In genomic region chrX:73654177-73654576, GRCm38 (mm10) we compare ENCODE assay signal across 8 mouse cellular contexts. TPM values are rescaled to one million over a fixed set of nuclear protein-coding genes. Genes with fewer than 3 reads are reported as not detected.
DNase-seq lines count a peak whose midpoint lies in the region; ATAC-seq and TF ChIP-seq lines count a peak whose summit lies in the region.

No protein-coding gene starts in this region.

- H3K9ac ChIP-seq in heart, adult 2 months (ENCODE audit: low read depth, low read length): no peak overlapping the region
- H3K9ac ChIP-seq in embryonic facial prominence, embryonic 14.5 days (ENCODE audit: low read depth, low read length): no peak overlapping the region
- no peak overlapping the region for H3K9ac ChIP-seq in hindbrain, embryonic 13.5 days
- no peak overlapping the region for H3K9ac ChIP-seq in midbrain, embryonic 13.5 days (replicated peaks)
- no peak overlapping the region for H3K9ac ChIP-seq in stomach, postnatal 0 days (ENCODE audit: low read length)

- intact Hi-C loops in heart, adult 2 months (cut with DNase I): loop anchor here (1.0 to 5.0 kb wide), 4 partner anchors 62 to 202 kb away; no protein-coding TSS in a partner anchor
- intact Hi-C loops in heart, postnatal 25 days (cut with DNase I): loop anchor here (1.0 to 10.0 kb wide), 2 partner anchors 83 to 199 kb away; partner anchors contain the start of gene Haus7
- intact Hi-C loops in left cerebral cortex, postnatal 4 days (cut with DNase I): no loop called here

- ATAC-seq in embryonic facial prominence, embryonic 14.5 days (ENCODE audit: low read depth): peak; percentile 78
- ATAC-seq in hindbrain, embryonic 13.5 days (ENCODE audit: low FRiP score): peak; percentile 55; the same call in 1 of the 2 replicates
- peak; percentile 43; the same call in 1 of the 2 replicates for ATAC-seq in midbrain, embryonic 13.5 days
- ATAC-seq in stomach, postnatal 0 days (ENCODE audit: low FRiP score, low TSS enrichment): peak; percentile 75

- no peaks in the 10 kb centered on the region for H3K27me3 ChIP-seq in heart, adult 2 months (ENCODE audit: control insufficient read depth, insufficient read depth, low read length)
- H3K27me3 ChIP-seq in embryonic facial prominence, embryonic 14.5 days (replicated peaks; ENCODE audit: control insufficient read depth, insufficient read depth, low read length): no peaks in the 10 kb centered on the region
- H3K27me3 ChIP-seq in hindbrain, embryonic 13.5 days: no peaks in the 10 kb centered on the region
- no peaks in the 10 kb centered on the region for H3K27me3 ChIP-seq in midbrain, embryonic 13.5 days
- H3K27me3 ChIP-seq in stomach, postnatal 0 days (ENCODE audit: control insufficient read depth, insufficient read depth, low read length): no peaks in the 10 kb centered on the region

- no peak overlapping the region for H3K4me3 ChIP-seq in heart, adult 2 months
- H3K4me3 ChIP-seq in embryonic facial prominence, embryonic 14.5 days (ENCODE audit: low read depth, low read length): no peak overlapping the region
- no peak overlapping the region for H3K4me3 ChIP-seq in hindbrain, embryonic 13.5 days
- H3K4me3 ChIP-seq in midbrain, embryonic 13.5 days (replicated peaks): no peak overlapping the region
- no peak overlapping the region for H3K4me3 ChIP-seq in stomach, postnatal 0 days (ENCODE audit: low read depth, low read length)

- peak; percentile 47 to 66 for DNase-seq in heart, adult 2 months
- no peak for DNase-seq in heart, postnatal 25 days (ENCODE audit: low spot score)
- peak; percentile 61 to 78 for DNase-seq in adrenal gland, postnatal 36 days
- DNase-seq in embryonic facial prominence, embryonic 14.5 days (ENCODE audit: low spot score): peak; percentile 65
- peak; percentile 77 for DNase-seq in left cerebral cortex, postnatal 4 days
- peak; percentile 78 for DNase-seq in stomach, postnatal 0 days (ENCODE audit: low spot score)

- H3K4me1 ChIP-seq in heart, adult 2 months (ENCODE audit: control insufficient read depth, insufficient read depth, low read length): no peaks in the 10 kb centered on the region
- H3K4me1 ChIP-seq in embryonic facial prominence, embryonic 14.5 days (ENCODE audit: control insufficient read depth, insufficient read depth, low read length): no peaks in the 10 kb centered on the region
- peaks cover 10% of the 10 kb centered on the region for H3K4me1 ChIP-seq in hindbrain, embryonic 13.5 days (replicated peaks)
- H3K4me1 ChIP-seq in midbrain, embryonic 13.5 days (replicated peaks): peaks cover 11% of the 10 kb centered on the region
- no peaks in the 10 kb centered on the region for H3K4me1 ChIP-seq in stomach, postnatal 0 days (replicated peaks; ENCODE audit: control insufficient read depth, insufficient read depth)

- no peaks in the 10 kb centered on the region for H3K36me3 ChIP-seq in heart, adult 2 months (ENCODE audit: control insufficient read depth, insufficient read depth, low read length)
- no peaks in the 10 kb centered on the region for H3K36me3 ChIP-seq in embryonic facial prominence, embryonic 14.5 days (ENCODE audit: control insufficient read depth, insufficient read depth, low read length)
- peaks cover 6% of the 10 kb centered on the region; the same call in 1 of the 2 replicates for H3K36me3 ChIP-seq in hindbrain, embryonic 13.5 days
- no peaks in the 10 kb centered on the region for H3K36me3 ChIP-seq in midbrain, embryonic 13.5 days
- no peaks in the 10 kb centered on the region for H3K36me3 ChIP-seq in stomach, postnatal 0 days (ENCODE audit: control insufficient read depth, insufficient read depth, low read length)

- peak; percentile 91 for TF ChIP-seq CTCF in heart, adult 2 months (IDR thresholded peaks at IDR 0.05)
- TF ChIP-seq CTCF in stomach, postnatal 0 days (IDR thresholded peaks at IDR 0.05; ENCODE audit: low read depth): peak; percentile 93

- H3K9me3 ChIP-seq in embryonic facial prominence, embryonic 14.5 days (ENCODE audit: control insufficient read depth, low read length): no peaks in the 10 kb centered on the region
- H3K9me3 ChIP-seq in hindbrain, embryonic 13.5 days: no peaks in the 10 kb centered on the region
- H3K9me3 ChIP-seq in midbrain, embryonic 13.5 days: no peaks in the 10 kb centered on the region
- H3K9me3 ChIP-seq in stomach, postnatal 0 days (ENCODE audit: control insufficient read depth, low read length): no peaks in the 10 kb centered on the region

- TF ChIP-seq POLR2A in heart, adult 2 months (IDR thresholded peaks at IDR 0.05; ENCODE audit: insufficient read depth, low read depth, low read length): no peak

- 18% methylated on average over 6 of the region's 6 CpGs for WGBS in heart, adult 2 months
- WGBS in embryonic facial prominence, embryonic 14.5 days: 18% methylated on average over 6 of the region's 6 CpGs
- WGBS in hindbrain, embryonic 13.5 days: 11% methylated on average over 6 of the region's 6 CpGs
- 13% methylated on average over 6 of the region's 6 CpGs for WGBS in midbrain, embryonic 13.5 days
- WGBS in stomach, postnatal 0 days: 22% methylated on average over 6 of the region's 6 CpGs

- no peaks in the 10 kb centered on the region for H3K79me2 ChIP-seq in heart, adult 2 months (replicated peaks; ENCODE audit: control insufficient read depth, insufficient read depth, low read length)

- peak; percentile 83 for TF ChIP-seq EP300 in heart, adult 2 months (IDR thresholded peaks at IDR 0.05; ENCODE audit: insufficient read depth, low read depth, low read length)
- no peak for TF ChIP-seq EP300 in stomach, postnatal 0 days (optimal IDR thresholded peaks at IDR 0.05)

- H3K27ac ChIP-seq in heart, adult 2 months: no peak overlapping the region
- no peak overlapping the region for H3K27ac ChIP-seq in embryonic facial prominence, embryonic 14.5 days (replicated peaks; ENCODE audit: low read depth, low read length)
- H3K27ac ChIP-seq in hindbrain, embryonic 13.5 days: no peak overlapping the region
- no peak overlapping the region for H3K27ac ChIP-seq in midbrain, embryonic 13.5 days
- no peak overlapping the region for H3K27ac ChIP-seq in stomach, postnatal 0 days (replicated peaks)

- no peak overlapping the region for H3K4me2 ChIP-seq in embryonic facial prominence, embryonic 14.5 days (ENCODE audit: low read depth, low read length)
- H3K4me2 ChIP-seq in hindbrain, embryonic 13.5 days: no peak overlapping the region
- H3K4me2 ChIP-seq in midbrain, embryonic 13.5 days (replicated peaks): no peak overlapping the region
- H3K4me2 ChIP-seq in stomach, postnatal 0 days (replicated peaks; ENCODE audit: low read depth): no peak overlapping the region

RNA-seq across cellular contexts. Expression of gene Pnck, which starts 5.7 kb away (rescaled TPM):
- total RNA-seq in heart, adult 2 months (2021): 1 to 10 TPM; 6.5 to 8.0 TPM
- 15.8 and 20.4 TPM in 2 replicates for polyA plus RNA-seq in heart, adult 2 months (2012; rRNA removed)
- 1 to 10 TPM; 5.0 to 7.6 TPM for total RNA-seq in heart, postnatal 25 days (2021)
- 1 to 10 TPM; 6.9 to 7.0 TPM for total RNA-seq in adrenal gland, postnatal 36 days (2021)
- polyA plus RNA-seq in embryonic facial prominence, embryonic 14.5 days (2014; fragmentation: Nextera tagmentation; extraction: Ambion mirVana): 16.6 and 19.9 TPM in 2 replicates
- polyA plus RNA-seq in hindbrain, embryonic 13.5 days (2015; fragmentation: Nextera tagmentation; extraction: Ambion mirVana): 107 and 116 TPM in 2 replicates
- 100 to 1,000 TPM; 105 to 140 TPM for total RNA-seq in left cerebral cortex, postnatal 4 days (2021)
- polyA plus RNA-seq in midbrain, embryonic 13.5 days (2015; fragmentation: Nextera tagmentation; extraction: Ambion mirVana): 91.5 and 99.5 TPM in 2 replicates
- 19.3 and 24.5 TPM in 2 replicates for polyA plus RNA-seq in stomach, postnatal 0 days (2015; fragmentation: Nextera tagmentation; extraction: Ambion mirVana)

RNA-seq across cellular contexts. Expression of gene Dusp9, which starts 15.0 kb away (rescaled TPM):
- total RNA-seq in heart, adult 2 months (2021): not detected
- 0.04 TPM in 1 of 2 replicates, not detected in the other for polyA plus RNA-seq in heart, adult 2 months (2012; rRNA removed)
- total RNA-seq in heart, postnatal 25 days (2021): not detected
- total RNA-seq in adrenal gland, postnatal 36 days (2021): 1 to 10 TPM in 1 of 2 experiments, under 1 TPM in 1; 0.49 to 2.0 TPM
- polyA plus RNA-seq in embryonic facial prominence, embryonic 14.5 days (2014; fragmentation: Nextera tagmentation; extraction: Ambion mirVana): 1.6 and 2.2 TPM in 2 replicates
- polyA plus RNA-seq in hindbrain, embryonic 13.5 days (2015; fragmentation: Nextera tagmentation; extraction: Ambion mirVana): 1.1 and 1.2 TPM in 2 replicates
- under 1 TPM; 0.12 to 0.14 TPM for total RNA-seq in left cerebral cortex, postnatal 4 days (2021)
- 0.79 and 1.2 TPM in 2 replicates for polyA plus RNA-seq in midbrain, embryonic 13.5 days (2015; fragmentation: Nextera tagmentation; extraction: Ambion mirVana)
- polyA plus RNA-seq in stomach, postnatal 0 days (2015; fragmentation: Nextera tagmentation; extraction: Ambion mirVana): 8.2 and 8.9 TPM in 2 replicates

RNA-seq across cellular contexts. Expression of gene Slc6a8, which starts 18.8 kb away (rescaled TPM):
- 100 to 1,000 TPM; 155 to 179 TPM for total RNA-seq in heart, adult 2 months (2021)
- polyA plus RNA-seq in heart, adult 2 months (2012; rRNA removed): 155 and 205 TPM in 2 replicates
- total RNA-seq in heart, postnatal 25 days (2021): 100 to 1,000 TPM; 123 to 125 TPM
- total RNA-seq in adrenal gland, postnatal 36 days (2021): 100 to 1,000 TPM in 1 of 2 experiments, 10 to 100 TPM in 1; 62.6 to 126 TPM
- 8.8 and 10.1 TPM in 2 replicates for polyA plus RNA-seq in embryonic facial prominence, embryonic 14.5 days (2014; fragmentation: Nextera tagmentation; extraction: Ambion mirVana)
- polyA plus RNA-seq in hindbrain, embryonic 13.5 days (2015; fragmentation: Nextera tagmentation; extraction: Ambion mirVana): 7.0 and 7.3 TPM in 2 replicates
- total RNA-seq in left cerebral cortex, postnatal 4 days (2021): 10 to 100 TPM; 52.2 to 64.8 TPM
- 6.3 and 6.4 TPM in 2 replicates for polyA plus RNA-seq in midbrain, embryonic 13.5 days (2015; fragmentation: Nextera tagmentation; extraction: Ambion mirVana)
- polyA plus RNA-seq in stomach, postnatal 0 days (2015; fragmentation: Nextera tagmentation; extraction: Ambion mirVana): 7.5 and 9.2 TPM in 2 replicates

Comparison
In these comparisons a context has a peak if more than half of its experiments do, and no peak if none do; other contexts are left out.
1. RNA of gene Slc6a8, which starts 18.8 kb away (polyA plus RNA-seq): 155 to 205 TPM in heart, adult 2 months; 8.8 to 10.1 TPM in embryonic facial prominence, embryonic 14.5 days, 7.5 to 9.2 TPM in stomach, postnatal 0 days, 7.0 to 7.3 TPM in hindbrain, embryonic 13.5 days and 6.3 to 6.4 TPM in midbrain, embryonic 13.5 days; every median in the first group is over 10 times any median in the second.
2. Peak in every context shown above with its lines, with median percentiles within 50 percentile points of each other: ATAC-seq.